Mouse (Mus musculus) monocyte, adult 2 months (primary cell): ENCODE results near the gene Olfr520.
"Not testable (repeated sequence)": the region's sequence is repeated elsewhere in the genome, so short reads cannot be mapped to it uniquely, and the experiment has no call there.

Experiments used
- DNase-seq, 2 experiments: peaks; one replicate each; pipeline ENCODE4 v3.0.0; 2022; ENCODE audit warnings: low spot score in 2 of 2, low read depth in 1 of 2

Gene Olfr520

GRCm38 (mm10) chr7:99729973-99730372 lies at the start of gene Olfr520:
Gene Olfr520, plus strand, starts transcription at chr7:99730273.
- DNase-seq, result no peak

- DNase-seq, result no peak
These were observed 49.3 kb upstream of the Olfr520 start for GRCm38 (mm10) chr7:99680771-99681170.

- DNase-seq, result no peak
These were observed 46.0 kb upstream of the Olfr520 start for GRCm38 (mm10) chr7:99684086-99684485.

GRCm38 (mm10) chr7:99690819-99691218 lies 39.3 kb upstream of the Olfr520 start:
- no peak for DNase-seq

DNA sequence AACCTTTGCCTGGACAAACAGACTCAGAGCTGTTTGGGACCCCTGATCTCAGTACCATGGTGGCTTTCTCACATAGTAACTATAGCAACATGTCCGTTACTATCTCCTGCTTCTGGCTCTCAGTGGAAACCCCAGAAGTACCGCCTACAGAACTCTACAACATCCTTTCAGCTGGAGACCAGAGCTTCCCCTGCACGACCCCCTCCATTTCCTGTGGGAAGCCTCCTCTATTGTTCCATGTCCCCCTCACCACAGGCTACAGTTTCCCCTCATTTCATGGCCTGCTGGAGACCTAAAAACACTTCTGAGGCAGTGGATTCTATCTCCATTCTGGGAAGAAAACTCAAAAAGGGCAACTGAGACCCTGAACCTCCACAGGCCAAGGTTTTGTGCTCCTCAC lies 37.7 kb upstream of the Olfr520 start:
- DNase-seq, result no peak

DNA sequence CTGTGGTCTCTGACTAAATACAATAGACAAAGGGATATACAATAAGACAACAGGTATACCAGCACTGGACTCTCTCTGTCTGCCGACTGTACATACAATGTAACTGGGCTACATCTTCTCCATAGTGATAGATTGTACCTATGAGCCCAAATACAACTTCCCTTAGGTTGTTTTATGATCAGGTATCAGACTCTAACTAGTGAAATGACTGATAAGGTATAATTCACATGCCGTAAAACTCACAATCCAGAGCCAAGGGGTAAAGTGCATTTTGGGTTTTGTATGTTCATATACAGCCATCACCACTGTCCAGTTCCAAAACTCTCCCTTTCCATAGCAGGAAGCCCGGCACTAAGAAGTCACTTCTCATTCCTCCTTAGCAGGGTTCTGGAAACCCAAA lies 36.7 kb upstream of the Olfr520 start:
- no peak for DNase-seq

- no peak for DNase-seq
These were observed 36.1 kb upstream of the Olfr520 start for GRCm38 (mm10) chr7:99693976-99694375.

DNA sequence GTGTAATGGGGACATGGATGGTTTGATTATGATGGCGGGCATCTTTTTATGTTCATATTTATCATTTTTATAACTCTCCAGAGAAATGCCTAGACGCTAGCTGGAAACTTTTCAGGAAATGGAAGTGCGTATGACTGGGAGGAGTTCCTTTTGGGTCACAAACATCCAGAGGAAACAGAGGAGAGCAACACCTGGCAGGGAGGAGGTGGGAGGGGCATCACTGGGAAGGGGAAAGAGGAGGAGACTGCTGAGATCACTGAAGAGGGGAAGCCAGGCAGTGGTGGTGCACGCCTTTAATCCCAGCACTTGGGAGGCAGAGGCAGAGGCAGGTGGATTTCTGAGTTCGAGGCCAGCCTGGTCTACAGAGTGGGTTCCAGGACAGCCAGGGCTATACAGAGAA lies 35.6 kb upstream of the Olfr520 start:
- not testable (repeated sequence) for DNase-seq

DNA sequence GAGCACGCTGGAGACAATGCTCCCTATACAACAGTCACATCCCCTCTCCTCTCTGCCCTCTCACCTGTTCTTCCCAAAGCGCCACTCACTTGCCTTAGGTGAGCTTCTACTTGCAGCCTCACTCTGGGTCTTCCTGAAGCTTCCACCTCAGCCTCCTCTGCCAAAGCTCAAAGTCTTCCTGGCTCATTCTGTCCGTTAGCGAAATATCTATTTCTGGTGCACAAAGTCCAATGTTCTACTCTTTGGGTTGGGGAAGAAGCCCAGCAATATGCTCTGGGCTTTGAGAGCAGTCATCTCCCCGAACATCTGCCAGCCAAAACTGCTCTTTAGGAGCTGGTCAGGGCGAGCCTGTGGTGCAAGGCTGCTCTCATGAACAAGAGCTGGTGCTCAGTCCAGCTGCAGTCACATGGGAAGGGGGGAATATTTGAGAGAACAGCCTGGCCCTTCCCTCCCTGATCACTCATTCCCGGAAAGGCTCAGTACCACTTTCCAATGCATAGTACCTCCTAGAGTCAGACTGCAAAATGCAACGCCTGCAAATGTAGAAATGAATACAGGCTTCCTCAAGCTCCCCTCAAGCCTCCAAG lies 34.5 kb upstream of the Olfr520 start:
- no peak for DNase-seq

- DNase-seq, result no peak
These were observed 31.5 kb upstream of the Olfr520 start for GRCm38 (mm10) chr7:99698576-99698975.

- peak in 1 of 2 experiments; percentile 17 for DNase-seq
These were observed 31.0 kb upstream of the Olfr520 start for GRCm38 (mm10) chr7:99699106-99699505.

- no peak for DNase-seq
These were observed 30.3 kb upstream of the Olfr520 start for GRCm38 (mm10) chr7:99699709-99700151.

DNA sequence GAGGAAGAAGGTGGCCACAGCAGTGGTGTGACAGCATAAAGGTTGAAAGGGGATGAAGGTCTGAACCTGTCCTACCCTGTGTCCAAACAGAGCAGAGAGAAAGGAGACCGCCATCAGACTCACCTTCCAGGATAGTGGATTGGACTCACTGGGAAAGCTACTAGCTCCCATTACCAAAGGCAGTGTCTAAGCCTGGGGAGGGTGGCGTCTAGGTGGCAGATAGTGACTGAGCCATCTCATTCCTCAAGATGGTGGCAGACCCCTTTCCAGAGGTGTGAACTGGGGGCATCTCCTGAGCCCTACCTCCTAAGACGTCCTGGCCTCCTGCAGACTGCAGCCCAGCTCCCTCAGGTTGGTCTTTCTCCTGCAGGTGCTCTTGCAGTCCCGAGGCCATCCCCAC lies 29.4 kb upstream of the Olfr520 start:
- no peak for DNase-seq

DNA sequence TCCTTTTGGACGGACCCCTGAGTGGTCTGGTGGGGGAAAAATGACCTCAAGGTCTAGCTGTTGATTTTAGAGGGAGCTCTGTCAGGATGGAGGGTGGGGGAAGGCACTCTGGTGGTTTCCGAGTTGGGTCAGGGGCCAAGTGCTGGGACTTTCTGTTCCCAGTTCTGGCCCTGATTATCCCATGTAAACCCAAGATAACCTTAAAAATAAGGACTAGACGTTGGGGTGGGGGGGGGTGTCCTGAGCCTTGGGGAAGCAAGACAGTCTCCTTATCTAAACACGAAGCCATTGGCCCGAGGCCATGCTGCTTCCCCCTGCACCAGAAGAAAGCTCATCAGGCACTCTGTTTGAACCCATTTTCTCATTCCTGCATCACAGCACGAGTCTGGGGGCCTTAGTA lies 27.9 kb upstream of the Olfr520 start:
- no peak for DNase-seq

DNA sequence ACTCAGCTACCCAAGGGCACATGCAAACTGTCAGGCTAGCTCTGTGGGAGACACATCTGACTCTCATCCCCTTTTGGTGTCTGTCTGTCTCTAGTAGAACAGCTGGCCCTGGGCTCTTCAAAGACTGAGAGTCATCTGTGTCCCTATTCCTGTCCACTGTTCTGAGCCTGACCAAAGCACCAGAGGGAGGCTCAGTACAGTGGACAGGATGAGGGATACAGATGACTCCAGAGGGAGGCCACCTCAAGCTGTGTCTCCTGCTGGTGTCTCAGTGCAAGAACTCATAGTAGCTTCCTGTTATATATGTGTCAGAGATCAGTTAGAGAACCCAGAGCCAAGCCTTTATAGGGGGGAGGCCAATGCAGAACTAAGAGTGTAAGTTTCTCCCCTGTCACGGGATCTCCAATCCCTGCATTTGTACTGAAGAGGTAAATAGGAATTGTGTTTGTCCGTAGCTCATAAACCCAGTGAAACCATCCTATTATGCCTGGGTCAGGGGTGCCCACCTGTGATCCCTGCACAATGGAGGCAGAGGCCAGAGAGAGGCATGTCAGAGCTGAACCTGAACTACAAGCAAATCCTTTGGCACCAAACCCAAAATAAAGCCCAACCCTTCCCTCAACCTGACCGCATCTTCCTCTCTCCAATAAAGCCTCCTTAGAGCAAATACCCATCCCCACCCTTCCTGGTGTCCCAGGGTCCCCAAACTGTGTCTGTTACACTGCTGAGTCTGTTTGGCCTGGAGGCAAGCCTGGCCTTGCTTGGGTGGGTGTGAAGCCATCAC lies 25.1 kb upstream of the Olfr520 start:
- DNase-seq, result no peak

- DNase-seq, result no peak
These were observed 23.6 kb upstream of the Olfr520 start for GRCm38 (mm10) chr7:99706341-99707037.

DNA sequence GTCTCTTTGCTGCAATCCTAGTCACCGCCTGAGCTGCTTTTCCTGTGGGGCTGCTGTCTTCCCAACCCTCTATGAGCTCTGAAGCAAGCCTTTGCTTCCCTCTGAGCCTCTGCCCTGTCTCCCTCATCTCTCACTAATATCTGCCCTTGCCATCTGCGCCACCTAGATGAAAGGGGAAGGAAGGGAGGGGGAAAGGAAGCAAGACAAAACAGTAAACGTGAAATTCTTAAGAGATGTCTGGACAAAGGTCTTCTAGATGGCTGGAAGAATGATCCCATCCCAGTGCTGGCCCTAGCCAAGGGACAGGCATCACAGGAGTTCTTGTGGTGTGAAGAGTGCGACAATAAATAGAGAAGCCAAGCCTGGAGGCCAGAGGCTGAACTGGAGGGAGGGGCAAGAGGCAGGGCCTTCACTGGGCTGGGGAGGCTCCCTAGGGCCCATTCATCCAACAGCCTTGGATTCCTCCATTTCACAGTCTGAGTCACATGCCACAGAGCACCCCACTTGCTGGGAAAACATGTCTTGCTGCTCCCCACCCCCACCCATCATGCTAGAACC lies 23.0 kb upstream of the Olfr520 start:
- no peak for DNase-seq

- DNase-seq, result no peak
These were observed 22.4 kb upstream of the Olfr520 start for GRCm38 (mm10) chr7:99707671-99708070.

DNA sequence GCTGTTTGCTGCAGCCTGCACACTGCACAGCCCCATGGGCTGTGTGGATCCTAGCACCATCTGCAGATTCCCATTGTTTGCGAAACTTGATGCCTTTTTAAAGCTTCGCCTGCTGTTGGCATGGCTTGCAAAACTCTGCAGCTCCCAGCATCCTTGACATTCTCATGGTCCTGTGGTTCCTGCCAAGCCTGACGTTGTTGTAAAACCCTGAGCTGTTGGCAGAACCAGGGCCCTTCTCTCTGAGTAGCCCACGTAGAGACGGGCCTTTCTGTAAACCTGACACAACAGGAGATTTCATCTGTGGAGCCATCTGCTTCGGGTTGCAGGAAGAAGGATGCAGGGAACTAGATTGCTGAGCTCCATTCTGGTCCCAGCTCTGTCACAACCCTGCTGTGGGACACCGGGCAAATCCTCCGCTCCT lies 21.8 kb upstream of the Olfr520 start:
- DNase-seq, result no peak

- DNase-seq, result no peak
These were observed 21.3 kb upstream of the Olfr520 start for GRCm38 (mm10) chr7:99708750-99709149.

GRCm38 (mm10) chr7:99709992-99710391 lies 20.1 kb upstream of the Olfr520 start:
- DNase-seq, result no peak

DNA sequence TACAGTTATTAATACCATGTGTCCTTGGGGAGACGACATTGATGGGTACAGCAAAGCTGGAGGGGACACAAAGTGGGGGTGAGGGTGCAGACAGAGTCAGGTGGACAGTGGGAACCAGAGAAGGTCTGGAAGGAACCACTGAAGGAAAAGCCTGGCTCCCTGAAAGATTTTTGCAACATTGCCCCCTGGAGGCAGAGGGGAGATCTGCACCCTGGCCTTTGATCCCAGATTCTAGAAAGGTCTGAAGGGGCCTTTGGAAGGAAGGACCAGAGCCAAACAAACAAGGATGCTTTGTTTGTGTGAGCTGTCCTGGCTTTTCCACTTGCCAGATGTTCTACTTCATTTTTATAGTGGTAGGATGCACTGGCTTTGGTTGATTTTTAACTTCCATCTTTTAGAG lies 19.6 kb upstream of the Olfr520 start:
- peak in 1 of 2 experiments; percentile 10 for DNase-seq
